Comparison of ENCODE assay signal across 27 mouse cellular contexts in genomic region chr1:22118266-22118772, GRCm38 (mm10).
DNase-seq lines count a peak whose midpoint lies in the region; ATAC-seq lines count a peak whose summit lies in the region.
"Had no signal": no experiment of that assay in that cellular context is flagged by ENCODE, and none has a peak within 500 bp of the region (broad histone marks: within the 10 kb centered on the region; RNA-seq: fewer than 3 reads in every experiment).

No protein-coding gene starts in this region.

- no peak; the same call in 1 of the 2 replicates for ATAC-seq in embryonic facial prominence, embryonic 11.5 days (replicated peaks; ENCODE audit: insufficient number of reproducible peaks, low FRiP score, low TSS enrichment, low read depth)
- peak; percentile 61; the same call in 1 of the 2 replicates for ATAC-seq in kidney, embryonic 16.5 days (ENCODE audit: low FRiP score, low TSS enrichment)
- no peak for ATAC-seq in midbrain, embryonic 11.5 days (ENCODE audit: low FRiP score)
- ATAC-seq: CD4-positive, CD25-positive, alpha-beta regulatory T cell, adult 4 months; forebrain, embryonic 14.5 days; forebrain, postnatal 0 days; hindbrain, embryonic 16.5 days had no signal

- no peak overlapping the region for H3K9ac ChIP-seq in embryonic facial prominence, embryonic 11.5 days (replicated peaks; ENCODE audit: low read length)
- H3K9ac ChIP-seq in kidney, embryonic 16.5 days (replicated peaks; ENCODE audit: low read length), result no peak overlapping the region
- H3K9ac ChIP-seq in midbrain, embryonic 11.5 days (ENCODE audit: low read length), result no peak overlapping the region
- H3K9ac ChIP-seq: embryonic facial prominence, embryonic 15.5 days; forebrain, postnatal 0 days; heart, embryonic 12.5 days; heart, embryonic 15.5 days; hindbrain, embryonic 13.5 days had no signal

- no peaks in the 10 kb centered on the region for H3K4me1 ChIP-seq in embryonic facial prominence, embryonic 11.5 days (ENCODE audit: control insufficient read depth, insufficient read depth, low read length)
- H3K4me1 ChIP-seq in embryonic facial prominence, embryonic 10.5 days, result peaks cover 13% of the 10 kb centered on the region
- H3K4me1 ChIP-seq in kidney, embryonic 16.5 days (ENCODE audit: insufficient read depth, low read length), result no peaks in the 10 kb centered on the region
- no peaks in the 10 kb centered on the region for H3K4me1 ChIP-seq in midbrain, embryonic 11.5 days (ENCODE audit: control insufficient read depth, insufficient read depth, low read length)
- H3K4me1 ChIP-seq in midbrain, embryonic 10.5 days, result no peaks in the 10 kb centered on the region
- H3K4me1 ChIP-seq: embryonic facial prominence, embryonic 15.5 days; heart, embryonic 12.5 days; heart, embryonic 15.5 days; hindbrain, embryonic 10.5 days; hindbrain, embryonic 13.5 days had no signal

- no peaks in the 10 kb centered on the region for H3K9me3 ChIP-seq in embryonic facial prominence, embryonic 11.5 days (replicated peaks; ENCODE audit: control insufficient read depth, low read length)
- H3K9me3 ChIP-seq in embryonic facial prominence, embryonic 10.5 days, result no peaks in the 10 kb centered on the region
- H3K9me3 ChIP-seq in kidney, embryonic 16.5 days (ENCODE audit: low read length), result no peaks in the 10 kb centered on the region
- H3K9me3 ChIP-seq in midbrain, embryonic 11.5 days (ENCODE audit: control insufficient read depth, low read length), result no peaks in the 10 kb centered on the region
- H3K9me3 ChIP-seq in midbrain, embryonic 10.5 days (replicated peaks), result no peaks in the 10 kb centered on the region
- H3K9me3 ChIP-seq: embryonic facial prominence, embryonic 15.5 days; heart, embryonic 12.5 days; heart, embryonic 15.5 days; hindbrain, embryonic 10.5 days; hindbrain, embryonic 13.5 days had no signal

- no peak overlapping the region for H3K4me2 ChIP-seq in embryonic facial prominence, embryonic 11.5 days (ENCODE audit: low read depth, low read length)
- no peak overlapping the region for H3K4me2 ChIP-seq in kidney, embryonic 16.5 days (replicated peaks; ENCODE audit: low read depth, low read length)
- no peak overlapping the region for H3K4me2 ChIP-seq in midbrain, embryonic 11.5 days
- H3K4me2 ChIP-seq: embryonic facial prominence, embryonic 15.5 days; heart, embryonic 12.5 days; heart, embryonic 15.5 days; hindbrain, embryonic 13.5 days had no signal

- DNase-seq in embryonic facial prominence, embryonic 11.5 days (ENCODE audit: low spot score), result peak; percentile 44
- no peak for DNase-seq in embryonic facial prominence, embryonic 10.5 days (ENCODE audit: low spot score)
- no peak for DNase-seq in kidney, postnatal 36 days
- peak; percentile 69 for DNase-seq in midbrain, embryonic 11.5 days (ENCODE audit: low spot score, missing footprints)
- no peak for DNase-seq in midbrain, embryonic 10.5 days (ENCODE audit: low spot score)
- DNase-seq in forelimb bud, embryonic 11.5 days (ENCODE audit: low read depth, low spot score), result peak; percentile 23
- DNase-seq in cerebellum, postnatal 25 days, result no peak
- DNase-seq: adrenal gland, adult 2 months; adrenal gland, postnatal 14 days; cerebellum, adult 11 months; cerebellum, adult 2 months; cerebellum, adult 9-11 months; cerebellum, postnatal 36 days; forebrain, postnatal 0 days; gastrocnemius, postnatal 25 days; heart, adult 18-20 months; heart, postnatal 10 days; heart, postnatal 36 days had no signal

- no peak overlapping the region for H3K4me3 ChIP-seq in embryonic facial prominence, embryonic 11.5 days (ENCODE audit: low read depth, low read length)
- no peak overlapping the region for H3K4me3 ChIP-seq in embryonic facial prominence, embryonic 10.5 days
- no peak overlapping the region for H3K4me3 ChIP-seq in kidney, embryonic 16.5 days (ENCODE audit: low read length)
- no peak overlapping the region for H3K4me3 ChIP-seq in midbrain, embryonic 11.5 days (ENCODE audit: low read depth, low read length)
- no peak overlapping the region for H3K4me3 ChIP-seq in midbrain, embryonic 10.5 days
- H3K4me3 ChIP-seq: embryonic facial prominence, embryonic 15.5 days; heart, embryonic 12.5 days; heart, embryonic 15.5 days; hindbrain, embryonic 10.5 days; hindbrain, embryonic 13.5 days had no signal

- no peaks in the 10 kb centered on the region for H3K36me3 ChIP-seq in embryonic facial prominence, embryonic 11.5 days (replicated peaks; ENCODE audit: control insufficient read depth, insufficient read depth, low read depth, low read length)
- H3K36me3 ChIP-seq in embryonic facial prominence, embryonic 10.5 days (replicated peaks), result no peaks in the 10 kb centered on the region
- H3K36me3 ChIP-seq in kidney, embryonic 16.5 days (ENCODE audit: insufficient read depth, low read length), result no peaks in the 10 kb centered on the region
- H3K36me3 ChIP-seq in midbrain, embryonic 11.5 days (ENCODE audit: control insufficient read depth, insufficient read depth, low read length), result no peaks in the 10 kb centered on the region
- no peaks in the 10 kb centered on the region for H3K36me3 ChIP-seq in midbrain, embryonic 10.5 days
- H3K36me3 ChIP-seq: embryonic facial prominence, embryonic 15.5 days; heart, embryonic 12.5 days; heart, embryonic 15.5 days; hindbrain, embryonic 10.5 days; hindbrain, embryonic 13.5 days had no signal

- H3K27me3 ChIP-seq in embryonic facial prominence, embryonic 11.5 days (ENCODE audit: control insufficient read depth, insufficient read depth, low read length), result no peaks in the 10 kb centered on the region
- H3K27me3 ChIP-seq in embryonic facial prominence, embryonic 10.5 days (replicated peaks; ENCODE audit: low read depth, poor library complexity, severe bottlenecking), result no peaks in the 10 kb centered on the region
- H3K27me3 ChIP-seq in kidney, embryonic 16.5 days (ENCODE audit: insufficient read depth, low read length), result no peaks in the 10 kb centered on the region
- H3K27me3 ChIP-seq in midbrain, embryonic 11.5 days (ENCODE audit: control insufficient read depth, insufficient read depth, low read length), result no peaks in the 10 kb centered on the region
- no peaks in the 10 kb centered on the region for H3K27me3 ChIP-seq in midbrain, embryonic 10.5 days (ENCODE audit: low read depth, poor library complexity, severe bottlenecking)
- H3K27me3 ChIP-seq: embryonic facial prominence, embryonic 15.5 days; heart, embryonic 12.5 days; heart, embryonic 15.5 days; hindbrain, embryonic 13.5 days had no signal

- WGBS in embryonic facial prominence, embryonic 11.5 days, result 31% methylated on average over 4 of the region's 4 CpGs
- WGBS in embryonic facial prominence, embryonic 10.5 days, result 43% methylated on average over 4 of the region's 4 CpGs
- WGBS in kidney, embryonic 16.5 days, result 30% methylated on average over 4 of the region's 4 CpGs
- WGBS in midbrain, embryonic 11.5 days, result 78% methylated on average over 4 of the region's 4 CpGs
- 77% methylated on average over 4 of the region's 4 CpGs for WGBS in midbrain, embryonic 10.5 days

- H3K27ac ChIP-seq in embryonic facial prominence, embryonic 11.5 days (replicated peaks; ENCODE audit: low read depth, low read length), result no peak overlapping the region
- no peak overlapping the region for H3K27ac ChIP-seq in embryonic facial prominence, embryonic 10.5 days (replicated peaks)
- H3K27ac ChIP-seq in kidney, embryonic 16.5 days (ENCODE audit: low read length), result no peak overlapping the region
- no peak overlapping the region for H3K27ac ChIP-seq in midbrain, embryonic 11.5 days (ENCODE audit: low read depth, low read length)
- no peak overlapping the region for H3K27ac ChIP-seq in midbrain, embryonic 10.5 days (replicated peaks)
- H3K27ac ChIP-seq: embryonic facial prominence, embryonic 15.5 days; heart, embryonic 15.5 days; hindbrain, embryonic 10.5 days; hindbrain, embryonic 13.5 days had no signal

Comparison
In these comparisons a context has a peak if more than half of its experiments do, and no peak if none do; other contexts are left out.
1. DNase-seq: peak in embryonic facial prominence, embryonic 11.5 days (single experiment), midbrain, embryonic 11.5 days (single experiment) and forelimb bud, embryonic 11.5 days (single experiment); none in embryonic facial prominence, embryonic 10.5 days (single experiment), kidney, postnatal 36 days (0 of 2), midbrain, embryonic 10.5 days (single experiment) and cerebellum, postnatal 25 days (0 of 2).